Mouse (Mus musculus) C2C12 (cell line): ENCODE measurements around the gene Zfp334. TPM values are rescaled to one million over a fixed set of nuclear protein-coding genes. Genes with fewer than 3 reads are reported as not detected.

Experiments used
- H3K27me3 ChIP-seq: one replicate; pipeline ENCODE4 v1.6.1; 2011; ENCODE audit not compliant: control insufficient read depth, insufficient read depth, insufficient read length
- H3K36me3 ChIP-seq: one replicate; pipeline ENCODE4 v1.6.1; 2011; ENCODE audit not compliant: control insufficient read depth, insufficient read depth
- H3K4me3 ChIP-seq: one replicate; pipeline ENCODE4 v1.5.1; 2011; ENCODE audit warnings: mild to moderate bottlenecking, control low read depth; ENCODE audit not compliant: poor library complexity, insufficient read depth, severe bottlenecking
- H3K79me2 ChIP-seq: one replicate; pipeline ENCODE4 v1.6.1; 2011; ENCODE audit not compliant: control insufficient read depth, insufficient read depth
- H3K79me3 ChIP-seq: one replicate; pipeline ENCODE4 v1.6.1; 2011; ENCODE audit warnings: low read depth, control low read depth
- H3ac ChIP-seq: one replicate; pipeline ENCODE3; 2011; ENCODE audit warnings: low read depth; ENCODE audit not compliant: control insufficient read depth, insufficient read length
- CEBPB ChIP-seq: IDR thresholded peaks from one replicate; pipeline ENCODE4 v1.6.1; 2011; ENCODE audit warnings: low read depth, mild to moderate bottlenecking, control low read depth, moderate library complexity
- CTCF ChIP-seq: IDR thresholded peaks from one replicate; pipeline ENCODE4 v1.5.1; 2011; ENCODE audit not compliant: control insufficient read depth, insufficient read depth, insufficient read length
- FOSL1 ChIP-seq: IDR thresholded peaks from one replicate; pipeline ENCODE4 v1.8.0; 2011; ENCODE audit warnings: mild to moderate bottlenecking, low read length; ENCODE audit not compliant: poor library complexity, insufficient read depth, severe bottlenecking
- MAX ChIP-seq: IDR thresholded peaks from one replicate; pipeline ENCODE4 v1.6.1; 2011; ENCODE audit warnings: mild to moderate bottlenecking, control low read depth
- MYOD1 ChIP-seq: IDR thresholded peaks from one replicate; pipeline ENCODE4 v1.6.1; 2011; ENCODE audit warnings: low read depth; ENCODE audit not compliant: control insufficient read depth, insufficient read length
- MYOG ChIP-seq: IDR thresholded peaks from one replicate; pipeline ENCODE4 v1.6.1; 2011; ENCODE audit not compliant: control insufficient read depth, insufficient read length; ENCODE audit errors: extremely low read depth
- USF1 ChIP-seq: IDR thresholded peaks from one replicate; pipeline ENCODE4 v1.6.1; 2011; ENCODE audit warnings: low read depth, mild to moderate bottlenecking, control low read depth, moderate library complexity
- polyA plus RNA-seq: library from polyadenylated mRNA; unstranded; fragments of >200 nt; fragmentation: generic; extraction: Trizol; gene quantifications from one replicate; pipeline ENCODE4 v1.2.1, GENCODE M21; 2012; ENCODE audit warnings: missing spikeins

Zfp334 gene
- polyA plus RNA-seq, 1 experiment: 2.5 TPM

DNA sequence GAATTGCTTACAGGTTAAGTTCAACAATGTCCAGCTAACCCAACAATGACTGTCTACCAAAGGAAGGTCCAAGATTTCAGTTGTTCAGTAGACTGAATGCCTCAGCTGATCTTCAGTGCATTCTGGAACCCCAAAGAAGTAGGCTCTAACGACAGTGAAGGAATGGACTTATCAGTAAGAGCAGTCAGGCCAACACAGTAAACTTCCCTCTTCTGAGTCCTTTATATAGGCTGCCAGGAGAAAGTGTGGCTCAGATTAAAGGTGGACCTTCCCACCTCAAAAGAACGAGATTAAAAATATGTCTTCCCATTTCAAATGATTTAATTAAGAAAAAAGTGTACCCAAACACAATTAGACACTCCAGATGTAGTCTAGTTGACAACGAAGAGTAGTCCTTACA lies 17.7 kb downstream of the Zfp334 start:
- H3K79me3 ChIP-seq: no peaks in the 10 kb centered on the region
- no peak overlapping the region for H3ac ChIP-seq
- no peak for TF ChIP-seq FOSL1
- TF ChIP-seq MAX: no peak
- no peak for TF ChIP-seq MYOG
- no peak for TF ChIP-seq USF1
- TF ChIP-seq CEBPB: no peak
- no peaks in the 10 kb centered on the region for H3K79me2 ChIP-seq
- H3K4me3 ChIP-seq: no peak overlapping the region
- H3K27me3 ChIP-seq: peaks cover 8% of the 10 kb centered on the region
- no peaks in the 10 kb centered on the region for H3K36me3 ChIP-seq

DNA sequence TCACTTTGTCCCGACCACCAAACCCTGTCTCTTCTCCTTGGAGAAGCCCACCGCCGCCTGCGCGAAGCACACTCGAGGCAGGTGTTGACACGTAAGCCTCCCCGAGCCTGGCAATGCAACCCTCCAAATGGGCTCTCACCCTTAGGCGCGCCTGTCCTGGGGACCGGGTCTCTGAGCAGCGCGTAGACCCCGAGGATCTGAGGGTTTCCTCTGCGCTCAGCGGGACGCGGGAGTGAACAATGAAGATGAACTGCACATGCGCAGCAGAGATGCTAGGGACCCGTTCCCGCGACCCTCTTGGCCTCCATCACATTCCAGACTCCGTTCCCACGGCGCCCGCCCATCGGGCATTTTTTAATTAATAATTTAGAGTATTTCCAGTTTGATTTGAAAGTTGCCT lies 19.6 kb downstream of the Zfp334 start, which contains the start of gene Zfp663:
Gene Zfp663 (minus strand): TSS at position 234 of the 400 bp plus-strand sequence.
- H3K27me3 ChIP-seq: peaks cover 8% of the 10 kb centered on the region
- no peak within 1 kb of the TSS for H3ac ChIP-seq
- no peak within 1 kb of the TSS for H3K4me3 ChIP-seq
- no peaks in the 10 kb centered on the region for H3K36me3 ChIP-seq
- no peaks in the 10 kb centered on the region for H3K79me3 ChIP-seq
- no peaks in the 10 kb centered on the region for H3K79me2 ChIP-seq
- TF ChIP-seq MAX: no peak
- no peak for TF ChIP-seq FOSL1
- no peak for TF ChIP-seq USF1
- no peak for TF ChIP-seq CTCF
- TF ChIP-seq MYOG: no peak
- no peak for TF ChIP-seq MYOD1
- no peak for TF ChIP-seq CEBPB

DNA sequence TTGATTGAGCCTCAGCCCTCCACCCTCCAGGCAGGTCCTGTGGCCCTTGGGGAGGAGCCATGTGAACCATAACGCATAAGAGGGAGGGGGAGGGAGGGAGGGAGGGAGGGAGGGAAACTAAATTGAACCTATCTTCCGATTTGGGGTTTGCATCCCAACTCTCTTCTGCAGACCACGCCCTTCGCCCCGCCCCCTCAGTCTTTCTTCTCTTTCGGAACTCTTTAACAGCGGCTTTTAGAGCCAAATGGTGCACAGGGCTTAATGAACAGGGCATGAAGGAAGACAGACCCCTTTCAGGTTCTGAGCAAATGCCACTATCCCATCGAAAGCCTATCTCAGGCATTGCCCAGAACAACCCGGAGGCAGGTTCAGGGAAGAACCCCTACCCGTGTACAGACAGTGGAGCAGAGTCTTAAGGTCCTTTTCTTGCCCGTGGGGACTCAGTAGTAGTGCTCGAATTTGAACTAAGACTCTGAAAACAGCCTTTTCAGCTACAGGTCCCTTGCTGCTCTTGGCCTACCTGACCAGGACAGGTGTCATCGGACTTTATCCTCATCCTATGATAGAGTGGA lies 20.1 kb downstream of the Zfp334 start:
- Histone ChIP-seq H3K79me3 (no peaks in the 10 kb centered on the region), H3K4me3 (no peak overlapping the region), H3ac (no peak overlapping the region), H3K36me3 (no peaks in the 10 kb centered on the region), H3K79me2 (no peaks in the 10 kb centered on the region), H3K27me3 (peaks cover 8% of the 10 kb centered on the region)
- no peak for TF ChIP-seq USF1
- TF ChIP-seq MAX: no peak
- TF ChIP-seq CEBPB: no peak
- no peak for TF ChIP-seq CTCF
- no peak for TF ChIP-seq FOSL1
- no peak for TF ChIP-seq MYOD1
- no peak for TF ChIP-seq MYOG

DNA sequence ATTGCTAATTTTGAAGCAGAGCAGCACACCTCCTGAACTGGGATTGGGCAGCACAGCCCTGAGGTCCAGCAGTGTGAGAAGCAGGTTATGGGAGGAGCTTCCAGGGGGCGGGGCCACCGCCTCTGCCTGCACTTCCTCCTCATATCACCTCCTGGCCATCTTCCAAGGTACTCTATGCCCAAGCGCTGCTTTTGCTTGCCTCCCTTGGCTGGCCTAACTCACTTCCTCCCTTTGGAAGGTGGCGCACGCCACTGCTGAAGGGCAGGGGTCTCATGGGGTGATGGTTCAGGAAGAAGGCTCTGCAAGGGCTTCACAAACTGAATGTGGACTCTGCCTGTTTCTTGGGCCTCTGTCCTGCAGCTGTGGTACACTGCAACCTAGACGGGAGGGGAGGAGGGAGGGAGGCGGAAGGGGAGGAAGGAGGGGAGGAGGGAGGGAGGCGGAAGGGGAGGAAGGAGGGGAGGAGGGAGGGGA lies 21.0 kb downstream of the Zfp334 start:
- TF ChIP-seq CEBPB: no peak
- TF ChIP-seq MYOD1: no peak
- no peak for TF ChIP-seq USF1
- no peak for TF ChIP-seq FOSL1
- no peak for TF ChIP-seq CTCF
- no peak for TF ChIP-seq MAX
- no peak for TF ChIP-seq MYOG
- Histone ChIP-seq H3K79me2 (no peaks in the 10 kb centered on the region), H3ac (no peak overlapping the region), H3K4me3 (no peak overlapping the region), H3K27me3 (peaks cover 8% of the 10 kb centered on the region), H3K36me3 (no peaks in the 10 kb centered on the region), H3K79me3 (no peaks in the 10 kb centered on the region)

DNA sequence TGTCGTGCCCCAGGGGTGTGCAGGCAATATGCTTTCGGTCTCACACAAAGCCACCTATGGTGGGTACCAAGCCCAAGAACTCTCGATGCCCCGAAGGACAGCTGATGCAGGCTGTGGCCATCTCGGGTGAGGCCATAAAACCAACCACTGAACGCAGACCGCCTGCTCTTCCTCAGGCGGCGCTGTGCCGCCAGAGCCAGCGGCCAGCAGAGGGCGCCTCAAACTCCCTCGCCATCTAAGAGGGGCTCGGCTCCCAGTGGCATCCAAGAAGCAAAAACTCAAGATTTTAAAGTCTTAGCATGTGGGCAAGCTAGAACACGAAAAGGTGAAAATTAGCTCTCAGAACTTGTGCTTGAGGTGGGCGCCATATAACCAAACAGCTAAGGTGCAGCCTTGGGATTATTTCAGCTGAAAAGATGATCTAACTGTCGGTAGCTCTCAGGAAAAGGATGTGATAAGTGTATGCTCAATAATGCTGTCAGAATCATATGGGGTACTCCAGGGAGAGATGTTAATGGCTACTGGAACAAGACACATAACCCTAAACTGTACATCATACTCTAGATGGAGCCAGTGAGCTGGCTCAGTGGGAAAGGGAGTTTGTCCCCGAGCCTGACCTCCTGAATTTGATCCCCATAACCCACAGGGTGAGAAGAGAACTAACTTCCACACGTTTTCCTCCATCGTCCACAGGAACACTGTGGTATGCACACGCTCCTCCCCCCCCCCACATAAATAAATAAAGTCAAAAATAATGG lies 23.5 kb downstream of the Zfp334 start:
- Histone ChIP-seq H3K4me3 (no peak overlapping the region), H3K79me3 (no peaks in the 10 kb centered on the region), H3K36me3 (no peaks in the 10 kb centered on the region), H3K79me2 (no peaks in the 10 kb centered on the region), H3K27me3 (peaks cover 19% of the 10 kb centered on the region), H3ac (no peak overlapping the region)
- no peak for TF ChIP-seq MYOG
- peak; percentile 64 for TF ChIP-seq CTCF

DNA sequence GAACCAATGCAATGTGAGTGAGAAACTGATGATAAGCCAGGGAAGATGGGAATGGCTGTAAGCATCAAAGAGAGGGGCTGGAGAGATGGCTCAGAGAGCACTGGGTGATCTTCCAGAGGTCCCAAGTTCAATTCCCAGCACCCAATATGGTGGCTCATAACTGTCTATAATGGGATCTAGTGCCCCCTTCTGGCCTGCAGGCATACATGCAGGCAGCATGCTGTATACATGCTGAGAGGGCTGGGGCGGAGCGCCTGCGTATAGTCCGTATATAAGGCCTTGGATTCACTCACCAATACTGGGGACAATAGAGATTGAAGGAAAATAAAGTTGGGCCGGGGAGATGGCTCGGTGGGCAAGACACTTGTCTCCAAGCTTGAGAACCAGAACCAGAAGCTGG lies 24.8 kb downstream of the Zfp334 start:
- Histone ChIP-seq H3K36me3 (no peaks in the 10 kb centered on the region), H3ac (no peak overlapping the region), H3K79me3 (no peaks in the 10 kb centered on the region), H3K27me3 (peaks cover 24% of the 10 kb centered on the region), H3K4me3 (no peak overlapping the region), H3K79me2 (no peaks in the 10 kb centered on the region)
- TF ChIP-seq CTCF (no peak), FOSL1 (no peak), MAX (no peak), MYOG (no peak), MYOD1 (no peak)
